Mouse (Mus musculus): ENCODE results near the gene Obsl1.
A peak's percentile ranks its signal among the peaks of the same experiment; 100 is the strongest.

GRCm38 (mm10) chr1:75445751-75446611, 60.3 kb downstream of the Obsl1 start:
- TF ChIP-seq CTCF (IDR thresholded peaks at IDR 0.05; ENCODE audit: borderline replicate concordance, extremely low read depth, insufficient read depth, insufficient read length) (peak; percentile 95), POLR2A (IDR thresholded peaks at IDR 0.05; ENCODE audit: borderline replicate concordance, extremely low read depth, insufficient read depth, insufficient read length, poor library complexity, severe bottlenecking) (no peak)
